Mouse (Mus musculus) cortical plate, adult 2 months (tissue): ENCODE measurements around the gene Igfbp6.

Experiments used
- CTCF ChIP-seq: fragments of 200-500 bp; IDR thresholded peaks from 2 replicates; pipeline ENCODE4 v1.5.1; 2011; ENCODE audit warnings: mild to moderate bottlenecking, control low read depth, low read length; ENCODE audit not compliant: insufficient read depth; ENCODE audit errors: extremely low read depth
- POLR2A ChIP-seq: fragments of 200-500 bp; IDR thresholded peaks from 2 replicates; pipeline ENCODE4 v1.6.1; 2011; ENCODE audit warnings: mild to moderate bottlenecking, low read length, control low read depth; ENCODE audit not compliant: insufficient read depth; ENCODE audit errors: extremely low read depth

- TF ChIP-seq POLR2A (no peak), CTCF (peak; percentile 75)
Observed at GRCm38 (mm10) chr15:102107689-102108573, 36.2 kb upstream of the Igfbp6 start.
